Mouse (Mus musculus) forebrain, embryonic 15.5 days (tissue): ENCODE results near the gene Sstr4. TPM values are rescaled to one million over a fixed set of nuclear protein-coding genes. Genes with fewer than 3 reads are reported as not detected.
A peak's percentile ranks its signal among the peaks of the same experiment; 100 is the strongest.

Source experiments
- ATAC-seq: fragments of 200-750 bp; cut with Nextera tagmentation; replicated peaks from 2 replicates; pipeline ENCODE4 v1.8.0; 2017; ENCODE audit warnings: mild to moderate bottlenecking, moderate TSS enrichment, moderate library complexity
- H3K27ac ChIP-seq: fragments of 300-500 bp; sonication (generic); replicated peaks from 2 replicates; pipeline ENCODE4 v1.5.1; 2015; ENCODE audit warnings: mild to moderate bottlenecking, inconsistent platforms
- H3K27me3 ChIP-seq: fragments of 300-500 bp; sonication (generic); 2 replicates; pipeline ENCODE4 v1.6.1; 2015; ENCODE audit warnings: inconsistent platforms
- H3K36me3 ChIP-seq: fragments of 300-500 bp; sonication (generic); 2 replicates; pipeline ENCODE4 v1.6.1; 2015; ENCODE audit warnings: mild to moderate bottlenecking, inconsistent platforms
- H3K4me1 ChIP-seq: fragments of 300-500 bp; sonication (generic); 2 replicates; pipeline ENCODE4 v1.6.1; 2015; ENCODE audit warnings: inconsistent platforms
- H3K4me2 ChIP-seq: fragments of 300-500 bp; sonication (generic); replicated peaks from 2 replicates; pipeline ENCODE4 v1.6.1; 2015; ENCODE audit warnings: mild to moderate bottlenecking, inconsistent platforms
- H3K4me3 ChIP-seq: fragments of 300-500 bp; sonication (generic); 2 replicates; pipeline ENCODE4 v1.5.1; 2015; ENCODE audit warnings: mild to moderate bottlenecking, inconsistent platforms
- H3K9ac ChIP-seq: fragments of 300-500 bp; sonication (generic); replicated peaks from 2 replicates; pipeline ENCODE4 v1.6.1; 2015; ENCODE audit warnings: mild to moderate bottlenecking, inconsistent platforms
- H3K9me3 ChIP-seq: fragments of 300-500 bp; sonication (generic); 2 replicates; pipeline ENCODE4 v1.6.1; 2016; ENCODE audit warnings: inconsistent platforms
- WGBS: fragments of 180-500 bp; shearing (Covaris S2); methylation state at CpG from one replicate; pipeline ENCODE4 v1.1.7; 2015; ENCODE audit warnings: mixed read lengths; 5-methylcytosine and 5-hydroxymethylcytosine counted together
- polyA plus RNA-seq: library from polyadenylated mRNA; unstranded; fragments of >200 nt; fragmentation: Nextera tagmentation; extraction: Ambion mirVana; gene quantifications from 2 replicates; pipeline ENCODE4 v1.2.1, GENCODE M21; 2015

Sstr4 gene
- polyA plus RNA-seq, 1 experiment from 2014 or later, result 1.5 TPM

GRCm38 (mm10) chr2:148397784-148398100, 2.6 kb downstream of the Sstr4 start:
- Histone ChIP-seq H3K27me3 (peaks cover 21% of the 10 kb centered on the region; the same call in 1 of the 2 replicates), H3K4me2 (no peak overlapping the region), H3K27ac (no peak overlapping the region), H3K36me3 (no peaks in the 10 kb centered on the region), H3K9ac (no peak overlapping the region), H3K9me3 (no peaks in the 10 kb centered on the region), H3K4me1 (peaks cover 9% of the 10 kb centered on the region), H3K4me3 (no peak overlapping the region)
- WGBS, result 90% methylated on average over 1 of the region's 1 CpGs
- ATAC-seq, result no peak

- WGBS, result 86% methylated on average over 5 of the region's 5 CpGs
- no peak for ATAC-seq
- H3K27ac ChIP-seq, result no peak overlapping the region
- no peak overlapping the region for H3K4me2 ChIP-seq
- peaks cover 9% of the 10 kb centered on the region for H3K4me1 ChIP-seq
- H3K36me3 ChIP-seq, result no peaks in the 10 kb centered on the region
- peaks cover 18% of the 10 kb centered on the region; the same call in 1 of the 2 replicates for H3K27me3 ChIP-seq
- H3K4me3 ChIP-seq, result no peak overlapping the region
- H3K9ac ChIP-seq, result no peak overlapping the region
- H3K9me3 ChIP-seq, result no peaks in the 10 kb centered on the region
Measured at GRCm38 (mm10) chr2:148398901-148399685, 3.9 kb downstream of the Sstr4 start.

- Histone ChIP-seq H3K4me1 (peaks cover 14% of the 10 kb centered on the region), H3K27me3 (peaks cover 23% of the 10 kb centered on the region), H3K4me3 (no peak overlapping the region), H3K36me3 (no peaks in the 10 kb centered on the region), H3K9ac (no peak overlapping the region), H3K4me2 (no peak overlapping the region), H3K27ac (no peak overlapping the region), H3K9me3 (no peaks in the 10 kb centered on the region)
- WGBS, result 78% methylated on average over 1 of the region's 1 CpGs
- ATAC-seq, result no peak
Measured at GRCm38 (mm10) chr2:148402227-148402626, 7.1 kb downstream of the Sstr4 start.

GRCm38 (mm10) chr2:148404906-148405305, 9.8 kb downstream of the Sstr4 start:
- ATAC-seq, result no peak
- Histone ChIP-seq H3K4me3 (no peak overlapping the region), H3K36me3 (no peaks in the 10 kb centered on the region), H3K27me3 (peaks cover 36% of the 10 kb centered on the region), H3K4me2 (no peak overlapping the region), H3K27ac (no peak overlapping the region), H3K4me1 (peaks cover 25% of the 10 kb centered on the region), H3K9ac (no peak overlapping the region), H3K9me3 (no peaks in the 10 kb centered on the region)
- WGBS, result 72% methylated on average over 5 of the region's 5 CpGs

- peak; percentile 17; the same call in 1 of the 2 replicates for ATAC-seq
- Histone ChIP-seq H3K27me3 (peaks cover 36% of the 10 kb centered on the region), H3K4me1 (peaks cover 25% of the 10 kb centered on the region), H3K4me3 (peak overlapping the region; percentile 31), H3K4me2 (peak overlapping the region; percentile 48), H3K9ac (no peak overlapping the region), H3K9me3 (no peaks in the 10 kb centered on the region), H3K36me3 (no peaks in the 10 kb centered on the region), H3K27ac (no peak overlapping the region)
- WGBS, result 10% methylated on average over 34 of the region's 34 CpGs
Measured at GRCm38 (mm10) chr2:148406160-148406970, 11.2 kb downstream of the Sstr4 start.

- H3K4me3 ChIP-seq, result peak overlapping the region; percentile 31
- H3K27ac ChIP-seq, result no peak overlapping the region
- H3K36me3 ChIP-seq, result no peaks in the 10 kb centered on the region
- H3K9me3 ChIP-seq, result no peaks in the 10 kb centered on the region
- ATAC-seq, result peak; percentile 41
- peak overlapping the region; percentile 48 for H3K4me2 ChIP-seq
- WGBS, result 4% methylated on average over 55 of the region's 55 CpGs
- peaks cover 36% of the 10 kb centered on the region for H3K27me3 ChIP-seq
- H3K4me1 ChIP-seq, result peaks cover 25% of the 10 kb centered on the region
- peak overlapping the region; percentile 9; the same call in 1 of the 2 replicates for H3K9ac ChIP-seq
Measured at GRCm38 (mm10) chr2:148406971-148407869, 12.1 kb downstream of the Sstr4 start.

GRCm38 (mm10) chr2:148407870-148408760, 13.0 kb downstream of the Sstr4 start, which contains the start of gene Thbd:
Gene Thbd (minus strand): TSS chr2:148408188.
- Histone ChIP-seq H3K27ac (no peak within 1 kb of the TSS), H3K4me2 (peak within 1 kb of the TSS; percentile 48), H3K4me1 (peaks cover 25% of the 10 kb centered on the region), H3K4me3 (peak within 1 kb of the TSS; percentile 31), H3K36me3 (no peaks in the 10 kb centered on the region), H3K27me3 (peaks cover 36% of the 10 kb centered on the region), H3K9me3 (no peaks in the 10 kb centered on the region), H3K9ac (peak within 1 kb of the TSS; percentile 9; the same call in 1 of the 2 replicates)
- 2% methylated on average over 35 of the region's 35 CpGs for WGBS
- peak; percentile 52 for ATAC-seq

- Histone ChIP-seq H3K27me3 (peaks cover 36% of the 10 kb centered on the region), H3K9me3 (no peaks in the 10 kb centered on the region), H3K4me3 (no peak overlapping the region), H3K4me2 (no peak overlapping the region), H3K4me1 (peaks cover 25% of the 10 kb centered on the region), H3K36me3 (no peaks in the 10 kb centered on the region), H3K9ac (no peak overlapping the region), H3K27ac (no peak overlapping the region)
- WGBS, result 9% methylated on average over 6 of the region's 6 CpGs
- ATAC-seq, result no peak
Measured at GRCm38 (mm10) chr2:148408761-148409120, 13.6 kb downstream of the Sstr4 start.

- WGBS, result 23% methylated on average over 9 of the region's 9 CpGs
Measured at GRCm38 (mm10) chr2:148409141-148409540, 14.0 kb downstream of the Sstr4 start.

GRCm38 (mm10) chr2:148409821-148410220, 14.7 kb downstream of the Sstr4 start:
- no peak overlapping the region for H3K4me2 ChIP-seq
- no peak overlapping the region for H3K4me3 ChIP-seq
- no peak for ATAC-seq
- H3K4me1 ChIP-seq, result peaks cover 25% of the 10 kb centered on the region
- H3K9ac ChIP-seq, result no peak overlapping the region
- H3K27ac ChIP-seq, result no peak overlapping the region
- H3K36me3 ChIP-seq, result no peaks in the 10 kb centered on the region
- H3K9me3 ChIP-seq, result no peaks in the 10 kb centered on the region
- peaks cover 34% of the 10 kb centered on the region for H3K27me3 ChIP-seq
- WGBS, result 88% methylated on average over 1 of the region's 1 CpGs

More at GRCm38 (mm10) chr2:148409141-148409540, 14.0 kb downstream of the Sstr4 start:
- no peaks in the 10 kb centered on the region for H3K9me3 ChIP-seq
- no peaks in the 10 kb centered on the region for H3K36me3 ChIP-seq
- H3K4me2 ChIP-seq, result no peak overlapping the region
- H3K27ac ChIP-seq, result no peak overlapping the region
- H3K9ac ChIP-seq, result no peak overlapping the region
- ATAC-seq, result peak; percentile 78
- peaks cover 25% of the 10 kb centered on the region for H3K4me1 ChIP-seq
- H3K4me3 ChIP-seq, result no peak overlapping the region
- H3K27me3 ChIP-seq, result peaks cover 36% of the 10 kb centered on the region

GRCm38 (mm10) chr2:148419151-148419550, 24.0 kb downstream of the Sstr4 start:
- ATAC-seq, result no peak
- H3K27ac ChIP-seq, result no peak overlapping the region

More at GRCm38 (mm10) chr2:148419151-148419550, 24.0 kb downstream of the Sstr4 start:
- Histone ChIP-seq H3K4me3 (no peak overlapping the region), H3K9ac (no peak overlapping the region), H3K27me3 (no peaks in the 10 kb centered on the region), H3K36me3 (no peaks in the 10 kb centered on the region), H3K4me1 (no peaks in the 10 kb centered on the region), H3K9me3 (no peaks in the 10 kb centered on the region), H3K4me2 (no peak overlapping the region)
- 78% methylated on average over 3 of the region's 3 CpGs for WGBS
